19 mouse cellular contexts compared by ENCODE assay signal in genomic region chr5:72818513-72819180, GRCm38 (mm10). TPM values are rescaled to one million over a fixed set of nuclear protein-coding genes. Genes with fewer than 3 reads are reported as not detected.
DNase-seq lines count a peak whose midpoint lies in the region; ATAC-seq and TF ChIP-seq lines count a peak whose summit lies in the region.
"Had no signal": no experiment of that assay in that cellular context is flagged by ENCODE, and none has a peak within 500 bp of the region (broad histone marks: within the 10 kb centered on the region; RNA-seq: fewer than 3 reads in every experiment).

No protein-coding gene starts in this region.

- H3K9me3 ChIP-seq in G1E (replicated peaks), result no peaks in the 10 kb centered on the region
- H3K9me3 ChIP-seq in forebrain, embryonic 12.5 days, result no peaks in the 10 kb centered on the region
- H3K9me3 ChIP-seq in heart, embryonic 10.5 days, result no peaks in the 10 kb centered on the region
- H3K9me3 ChIP-seq: embryonic facial prominence, embryonic 10.5 days; midbrain, embryonic 12.5 days; neural tube, embryonic 13.5 days; stomach, embryonic 15.5 days had no signal

- peaks cover 54% of the 10 kb centered on the region for H3K4me1 ChIP-seq in G1E (ENCODE audit: insufficient read depth, low read depth, low read length)
- H3K4me1 ChIP-seq in forebrain, embryonic 12.5 days, result peaks cover 7% of the 10 kb centered on the region
- peaks cover 11% of the 10 kb centered on the region for H3K4me1 ChIP-seq in heart, embryonic 10.5 days
- H3K4me1 ChIP-seq: stomach, embryonic 15.5 days had no signal

- H3K9ac ChIP-seq in forebrain, embryonic 12.5 days, result no peak overlapping the region
- H3K9ac ChIP-seq: midbrain, embryonic 12.5 days; neural tube, embryonic 13.5 days; stomach, embryonic 15.5 days had no signal

- no peak overlapping the region for H3K4me2 ChIP-seq in forebrain, embryonic 12.5 days
- H3K4me2 ChIP-seq: midbrain, embryonic 12.5 days; stomach, embryonic 15.5 days had no signal

- peak overlapping the region; percentile 10; the same call in 1 of the 2 replicates for H3K4me3 ChIP-seq in G1E (ENCODE audit: low read depth, low read length)
- no peak overlapping the region for H3K4me3 ChIP-seq in forebrain, embryonic 12.5 days (replicated peaks)
- no peak overlapping the region for H3K4me3 ChIP-seq in heart, embryonic 10.5 days
- H3K4me3 ChIP-seq: embryonic facial prominence, embryonic 10.5 days; midbrain, embryonic 12.5 days; neural tube, embryonic 13.5 days; stomach, embryonic 15.5 days had no signal

- WGBS in forebrain, embryonic 12.5 days, result 82% methylated on average over 5 of the region's 5 CpGs
- WGBS in heart, embryonic 10.5 days, result 74% methylated on average over 5 of the region's 5 CpGs

- no peaks in the 10 kb centered on the region for H3K27me3 ChIP-seq in G1E (ENCODE audit: insufficient read depth, low read length)
- H3K27me3 ChIP-seq in forebrain, embryonic 12.5 days, result no peaks in the 10 kb centered on the region
- H3K27me3 ChIP-seq in heart, embryonic 10.5 days (ENCODE audit: insufficient read depth, poor library complexity, severe bottlenecking), result no peaks in the 10 kb centered on the region
- H3K27me3 ChIP-seq: midbrain, embryonic 12.5 days; neural tube, embryonic 13.5 days; stomach, embryonic 15.5 days had no signal

- H3K36me3 ChIP-seq in G1E (replicated peaks), result peaks cover 42% of the 10 kb centered on the region
- H3K36me3 ChIP-seq in forebrain, embryonic 12.5 days (replicated peaks), result no peaks in the 10 kb centered on the region
- H3K36me3 ChIP-seq in heart, embryonic 10.5 days, result no peaks in the 10 kb centered on the region
- H3K36me3 ChIP-seq: embryonic facial prominence, embryonic 10.5 days; midbrain, embryonic 12.5 days; neural tube, embryonic 13.5 days; stomach, embryonic 15.5 days had no signal

- DNase-seq in lung, postnatal 36 days, result peak; percentile 20
- DNase-seq in lung, postnatal 14 days, result no peak
- no peak for DNase-seq in G1E (ENCODE audit: low spot score)
- no peak for DNase-seq in urinary bladder, postnatal 25 days (ENCODE audit: low spot score)
- DNase-seq in heart, embryonic 10.5 days (ENCODE audit: low spot score), result no peak
- DNase-seq: adrenal gland, postnatal 36 days; cerebellum, adult 2 months; gastrocnemius, postnatal 10 days; kidney, adult 2 months; kidney, postnatal 10 days; spleen, adult 18-20 months had no signal

- no peak for TF ChIP-seq CTCF in G1E (IDR thresholded peaks at IDR 0.05; ENCODE audit: low read depth, low read length)

- no peak overlapping the region for H3K27ac ChIP-seq in forebrain, embryonic 12.5 days
- H3K27ac ChIP-seq in heart, embryonic 10.5 days, result no peak overlapping the region
- H3K27ac ChIP-seq: embryonic facial prominence, embryonic 10.5 days; midbrain, embryonic 12.5 days; stomach, embryonic 15.5 days had no signal

- peak; percentile 59; the same call in 1 of the 2 replicates for ATAC-seq in G1E (ENCODE audit: extremely low read depth, insufficient number of reproducible peaks, low FRiP score, poor library complexity, severe bottlenecking)
- peak; percentile 33; the same call in 1 of the 2 replicates for ATAC-seq in common myeloid progenitor, adult 5-6 weeks (replicated peaks; ENCODE audit: low read depth, poor library complexity, severe bottlenecking)
- ATAC-seq in megakaryocyte, adult 5-6 weeks (ENCODE audit: poor library complexity, severe bottlenecking), result peak; percentile 43
- no peak for ATAC-seq in forebrain, embryonic 12.5 days (ENCODE audit: low FRiP score)
- ATAC-seq: lung, postnatal 0 days had no signal

RNA-seq across cellular contexts. Expression of gene Tec, which starts 49.6 kb away (rescaled TPM):
- total RNA-seq in G1E (2014; fragmentation: Nextera tagmentation) (45.3 and 45.7 TPM in 2 replicates), G1E (2017) (77.1 and 91.6 TPM in 2 replicates)
- 2.4 and 2.9 TPM in 2 replicates for polyA plus RNA-seq in G1E (2012)
- 47.5 and 57.8 TPM in 2 replicates for total RNA-seq in common myeloid progenitor, adult 5-6 weeks (2017)
- 33.4 and 38.9 TPM in 2 replicates for total RNA-seq in megakaryocyte, adult 5-6 weeks (2015)
- total RNA-seq in megakaryocyte, adult 5-6 weeks (2017), result 56.6 and 64.5 TPM in 2 replicates
- polyA plus RNA-seq in forebrain, embryonic 12.5 days (2016; fragmentation: Nextera tagmentation; extraction: Ambion mirVana), result 3.1 and 3.4 TPM in 2 replicates
- 7.5 and 12.1 TPM in 2 replicates for polyA plus RNA-seq in heart, embryonic 10.5 days (2016; fragmentation: Nextera tagmentation; extraction: Ambion mirVana)
